Mouse (Mus musculus) embryo, embryonic 10 days (tissue): ENCODE measurements around the gene Prim1.

Experiments used
- DNase-seq: peaks from one replicate; pipeline ENCODE4 v3.0.0-alpha.2; 2015; ENCODE audit warnings: low spot score

Gene Prim1

GRCm38 (mm10) chr10:128015068-128015934, at the start of gene Prim1:
Gene Prim1 (plus strand): TSS chr10:128015168.
- peak; percentile 95 for DNase-seq

DNA sequence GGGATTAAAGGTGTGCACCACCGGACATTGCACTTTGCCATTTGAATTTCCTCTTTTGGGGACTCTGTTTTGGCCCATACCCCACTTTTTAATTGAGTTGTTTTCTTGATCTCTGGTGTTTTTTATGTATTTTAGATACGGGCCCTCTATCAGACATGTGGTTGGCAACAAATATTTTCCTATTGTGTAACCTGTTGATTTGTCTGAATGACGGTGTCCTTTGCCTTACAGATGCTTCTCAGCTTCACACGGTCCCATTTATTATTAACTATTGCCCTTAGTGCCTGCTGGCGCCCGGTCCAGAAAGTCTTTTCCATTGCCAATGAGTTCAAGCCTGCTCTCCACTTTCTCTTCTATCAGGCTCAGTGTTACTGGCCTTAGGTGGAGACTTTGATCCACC, 48.5 kb upstream of the Prim1 start:
- no peak for DNase-seq

DNA sequence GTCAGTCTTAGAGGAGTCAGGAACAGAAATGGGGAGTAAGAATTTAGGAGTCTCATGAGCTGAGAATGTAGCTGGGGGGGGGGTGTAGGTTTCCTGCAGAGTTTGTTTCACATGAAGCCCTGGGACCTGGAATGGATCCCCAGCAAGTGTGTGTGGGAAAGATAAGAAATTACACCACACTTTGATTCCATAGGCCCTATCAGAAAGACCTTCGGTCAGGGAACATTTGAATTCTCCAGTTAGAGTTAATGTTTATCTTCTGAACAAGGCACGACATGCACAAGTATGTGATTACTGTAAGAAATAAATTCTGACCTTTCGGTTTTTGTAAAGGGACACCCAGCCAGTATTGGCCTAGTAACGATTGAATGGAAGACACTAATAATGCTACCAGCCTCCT, 45.1 kb upstream of the Prim1 start:
- no peak for DNase-seq

- DNase-seq, result no peak
These were observed 44.6 kb upstream of the Prim1 start for GRCm38 (mm10) chr10:127970359-127970831.

DNA sequence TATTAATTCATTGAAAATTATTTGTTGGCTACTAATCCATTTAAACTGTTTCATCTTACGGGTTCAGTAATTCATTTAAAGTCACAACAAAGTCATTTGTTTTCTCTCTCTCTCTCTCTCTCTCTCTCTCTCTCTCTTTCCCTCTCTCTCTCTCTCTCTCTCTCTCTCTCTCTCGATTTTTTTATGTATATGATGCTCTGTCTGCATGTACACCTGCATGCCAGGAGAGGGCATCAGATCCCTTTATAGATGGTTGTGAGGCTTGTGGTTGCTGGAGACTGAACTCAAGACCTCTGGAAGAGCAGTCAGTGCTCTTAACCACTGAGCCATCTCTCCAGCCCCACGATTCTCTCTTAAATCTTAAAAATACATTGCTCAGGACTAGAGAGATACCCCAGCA, 43.8 kb upstream of the Prim1 start:
- DNase-seq, result no peak

- DNase-seq, result no peak
These were observed 40.9 kb upstream of the Prim1 start for GRCm38 (mm10) chr10:127974062-127974461.

- no peak for DNase-seq
These were observed 39.5 kb upstream of the Prim1 start for GRCm38 (mm10) chr10:127975503-127975902.

- DNase-seq, result no peak
These were observed 30.3 kb upstream of the Prim1 start for GRCm38 (mm10) chr10:127984650-127985049.

DNA sequence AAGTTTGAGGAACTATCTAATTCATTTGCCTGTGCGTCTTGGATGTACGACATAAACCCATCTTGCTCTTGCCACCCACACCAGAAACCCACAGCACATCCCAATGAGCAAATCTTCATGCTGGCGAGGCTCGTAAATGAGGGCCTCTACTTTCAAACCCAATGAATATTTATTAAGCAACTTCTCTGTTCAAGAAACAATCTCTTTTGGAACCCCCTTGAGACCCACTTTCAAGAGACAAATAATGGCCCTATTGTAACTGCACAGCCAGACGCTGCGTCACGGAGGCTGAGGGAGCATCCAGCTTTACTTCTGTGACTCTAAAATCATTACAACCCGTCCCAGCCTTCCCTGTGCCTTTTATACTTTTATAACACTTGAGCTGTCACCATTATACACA, 29.4 kb upstream of the Prim1 start:
- DNase-seq, result peak; percentile 54

DNA sequence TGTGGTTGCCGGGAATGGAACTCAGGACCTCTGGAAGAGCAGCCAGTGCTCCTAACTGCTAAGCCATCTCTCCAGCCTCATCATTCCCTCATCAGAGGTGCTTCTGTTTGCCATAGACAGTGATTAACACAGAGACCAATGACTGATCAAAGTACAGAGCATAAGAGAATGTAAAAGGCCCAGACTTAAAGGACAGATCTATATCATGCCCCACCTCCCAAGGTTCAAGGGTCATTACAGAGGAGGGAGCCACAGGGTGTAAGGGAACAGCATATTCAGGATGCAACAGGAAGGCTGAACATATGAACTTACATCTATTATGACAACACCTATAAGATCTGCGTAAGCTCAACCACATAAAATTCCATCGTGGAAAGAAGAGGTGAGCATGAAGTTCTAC, 18.3 kb upstream of the Prim1 start:
- DNase-seq, result no peak

DNA sequence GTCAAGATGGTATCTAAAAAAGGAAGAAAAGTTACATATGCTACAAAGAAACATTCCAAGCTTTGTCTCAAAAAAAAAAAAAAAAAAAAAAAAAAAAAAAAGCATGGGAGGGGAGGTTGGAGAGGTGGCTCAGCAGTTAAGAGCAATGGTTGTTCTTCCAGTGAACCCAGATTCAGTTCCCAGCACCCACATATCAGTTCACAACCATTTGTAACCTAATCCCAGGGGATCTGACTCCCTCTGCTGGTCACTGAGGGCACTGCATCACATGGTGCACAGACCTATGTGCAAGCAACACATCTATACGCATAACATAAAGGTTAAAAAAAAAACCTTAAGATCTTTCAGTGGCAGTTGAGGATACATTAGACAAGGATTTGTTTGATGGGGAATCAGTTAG, 16.7 kb upstream of the Prim1 start:
- no peak for DNase-seq

DNA sequence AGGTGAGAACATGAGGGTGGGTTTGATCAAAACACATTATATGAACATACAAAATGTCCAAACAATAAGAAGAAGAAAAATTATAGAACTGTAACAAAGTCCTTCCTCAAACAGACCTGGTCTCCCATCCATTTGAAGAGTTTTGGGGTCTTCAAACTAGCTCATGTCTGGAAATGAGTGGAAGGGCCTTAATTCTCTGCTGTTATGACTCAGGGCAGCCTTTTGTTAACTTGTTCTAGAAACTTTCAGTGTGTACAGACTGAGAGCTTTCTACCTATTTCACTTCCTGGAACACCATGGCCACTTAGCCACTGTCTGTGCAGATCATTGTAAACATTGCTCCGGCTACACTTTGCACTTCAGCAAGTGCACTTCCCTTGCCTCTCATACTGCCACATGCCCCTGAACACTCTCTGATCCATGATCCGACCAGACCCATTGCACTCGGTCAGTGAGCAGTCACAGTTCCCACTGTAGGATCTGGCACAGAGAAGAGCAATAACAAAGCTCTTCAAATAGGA, 11.6 kb upstream of the Prim1 start:
- no peak for DNase-seq

- DNase-seq, result no peak
These were observed 10.1 kb upstream of the Prim1 start for GRCm38 (mm10) chr10:128004918-128005317.

DNA sequence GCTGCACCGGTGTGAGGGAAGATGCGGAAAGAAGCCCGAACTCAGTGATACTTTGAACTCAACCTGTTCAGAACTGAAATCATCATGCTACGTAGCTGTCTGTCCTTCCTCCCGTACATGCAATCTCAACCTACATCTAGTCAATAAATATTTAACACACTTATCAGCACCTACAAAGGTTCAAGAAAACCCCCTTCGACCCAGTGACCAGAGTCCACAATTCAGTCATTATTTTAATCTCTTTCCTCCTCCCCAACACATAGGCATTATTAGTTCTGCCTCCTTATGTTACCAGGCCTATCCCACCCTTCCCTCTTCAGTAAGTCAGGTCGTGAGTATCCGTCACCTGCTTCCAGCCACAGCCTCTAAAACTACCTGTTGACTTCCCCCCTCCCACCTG, 9.5 kb upstream of the Prim1 start:
- DNase-seq, result no peak

GRCm38 (mm10) chr10:128007446-128007845, 7.5 kb upstream of the Prim1 start, which contains the start of gene Hsd17b6:
Gene Hsd17b6 (minus strand): TSS chr10:128007611.
- no peak for DNase-seq

GRCm38 (mm10) chr10:128008207-128008889, 6.6 kb upstream of the Prim1 start:
- DNase-seq, result peak; percentile 81

GRCm38 (mm10) chr10:128009735-128010134, 5.2 kb upstream of the Prim1 start:
- DNase-seq, result no peak

- DNase-seq, result no peak
These were observed 7.2 kb downstream of the Prim1 start for GRCm38 (mm10) chr10:128022196-128022595.

DNA sequence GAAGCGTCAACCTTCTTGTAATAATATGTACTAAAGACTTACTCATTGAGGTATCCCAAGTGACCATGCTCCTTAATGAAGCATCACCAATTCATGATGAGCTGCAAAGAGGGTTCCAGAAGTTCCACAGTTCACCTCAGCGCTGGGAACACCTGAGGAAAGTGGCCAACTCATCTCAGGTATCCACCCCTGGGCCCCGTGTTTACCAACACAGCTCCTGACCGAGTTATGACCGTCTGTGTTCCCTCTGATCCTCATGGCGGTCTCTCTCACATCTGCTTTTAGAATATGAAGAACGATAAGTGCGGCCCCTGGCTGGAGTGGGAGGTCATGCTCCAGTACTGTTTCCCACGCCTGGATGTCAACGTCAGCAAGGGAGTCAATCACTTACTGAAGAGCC, 8.5 kb downstream of the Prim1 start:
- DNase-seq, result no peak

GRCm38 (mm10) chr10:128029931-128030330, 15.0 kb downstream of the Prim1 start:
- no peak for DNase-seq

- DNase-seq, result no peak
These were observed 15.9 kb downstream of the Prim1 start for GRCm38 (mm10) chr10:128030860-128031259.

DNA sequence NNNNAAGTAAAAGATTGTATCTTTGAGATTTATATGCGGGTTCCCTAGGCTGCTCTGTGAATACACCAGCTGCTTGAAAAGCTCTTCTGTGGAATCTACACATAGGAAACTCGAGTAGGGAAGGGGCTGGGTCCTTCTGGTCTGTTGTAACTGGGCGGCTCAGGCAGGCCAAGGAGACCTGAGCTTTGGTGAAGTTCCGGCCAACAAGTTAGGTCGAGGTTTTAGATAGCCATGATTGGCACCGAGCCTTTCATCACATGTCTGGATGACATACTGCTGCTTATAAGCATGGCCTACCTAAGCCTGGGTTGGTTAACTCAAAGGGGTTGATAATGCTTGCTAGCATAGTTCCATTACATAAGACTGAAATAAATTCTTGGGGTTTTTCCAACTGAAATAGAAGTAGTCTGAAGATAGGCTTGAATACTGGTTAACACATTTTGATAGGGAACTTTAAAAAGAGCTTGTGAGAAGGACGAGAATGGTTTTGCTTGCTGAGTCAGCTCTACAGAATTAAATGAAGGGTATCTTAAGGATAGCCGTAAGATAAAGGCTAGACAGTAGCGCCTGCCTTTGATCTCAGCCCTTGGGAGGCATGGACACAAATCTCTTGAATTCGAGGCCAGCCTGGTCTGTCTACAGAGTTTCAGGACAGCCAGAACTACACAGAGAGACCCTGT, 21.9 kb downstream of the Prim1 start:
- peak; percentile 61 for DNase-seq
